Mouse (Mus musculus): Measurements from ENCODE around the gene Gsk3b. TPM values are rescaled to one million over a fixed set of nuclear protein-coding genes. Genes with fewer than 3 reads are reported as not detected.
A peak's percentile ranks its signal among the peaks of the same experiment; 100 is the strongest.
"Not testable (repeated sequence)": the region's sequence is repeated elsewhere in the genome, so short reads cannot be mapped to it uniquely, and the experiment has no call there.

Gsk3b gene
- polyA plus RNA-seq, 2 experiments from 2014 or later: 45.3 to 51.2 TPM

GRCm38 (mm10) chr16:38105453-38105852 is 16.7 kb downstream of the Gsk3b start:
- no peak for ATAC-seq

GRCm38 (mm10) chr16:38106542-38106941 is 17.7 kb downstream of the Gsk3b start:
- no peak for ATAC-seq

- no peak for ATAC-seq
These were observed 21.2 kb downstream of the Gsk3b start for GRCm38 (mm10) chr16:38110001-38110400.

DNA sequence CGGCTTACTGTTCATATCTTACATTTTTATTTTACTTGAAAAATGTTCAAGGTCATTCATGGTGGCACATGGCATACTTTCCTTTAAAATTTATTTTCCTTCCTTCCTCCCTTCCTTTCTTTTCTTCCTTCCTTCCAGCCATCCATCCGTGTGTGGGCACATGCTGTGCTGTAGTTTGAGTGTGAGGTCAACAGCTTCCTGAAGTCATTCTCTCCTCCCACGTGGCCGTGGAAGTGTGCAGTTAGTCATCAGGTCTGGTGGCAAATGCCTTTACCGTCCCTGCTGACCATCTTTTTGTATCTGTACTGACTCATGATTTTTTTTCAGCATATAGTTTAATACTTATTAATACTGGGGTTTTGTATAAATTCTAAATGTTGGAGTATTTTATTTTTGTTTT is 21.8 kb downstream of the Gsk3b start:
- no peak for ATAC-seq

GRCm38 (mm10) chr16:38114074-38114473 is 25.3 kb downstream of the Gsk3b start:
- ATAC-seq: no peak

DNA sequence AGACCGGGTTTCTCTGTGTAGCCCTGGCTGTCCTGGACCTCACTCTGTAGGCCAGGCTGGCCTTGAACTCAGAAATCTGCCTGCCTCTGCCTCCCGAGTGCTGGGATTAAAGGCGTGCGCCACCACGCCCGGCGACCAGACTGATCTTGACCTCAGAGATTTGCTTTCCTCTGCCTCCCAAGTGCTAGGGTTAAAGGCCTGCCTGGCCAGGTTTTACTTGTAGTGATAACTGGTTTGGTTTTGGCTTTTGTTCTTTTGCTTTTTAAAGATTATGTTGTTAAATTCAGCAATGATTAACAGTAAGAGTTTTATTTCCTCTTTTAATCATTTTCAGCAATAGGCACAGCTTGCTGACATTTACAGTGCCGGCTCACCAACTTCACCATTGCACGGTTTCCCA is 29.1 kb downstream of the Gsk3b start:
- ATAC-seq: not testable (repeated sequence)

- ATAC-seq: no peak
These were observed 29.9 kb downstream of the Gsk3b start for GRCm38 (mm10) chr16:38118723-38119122.

DNA sequence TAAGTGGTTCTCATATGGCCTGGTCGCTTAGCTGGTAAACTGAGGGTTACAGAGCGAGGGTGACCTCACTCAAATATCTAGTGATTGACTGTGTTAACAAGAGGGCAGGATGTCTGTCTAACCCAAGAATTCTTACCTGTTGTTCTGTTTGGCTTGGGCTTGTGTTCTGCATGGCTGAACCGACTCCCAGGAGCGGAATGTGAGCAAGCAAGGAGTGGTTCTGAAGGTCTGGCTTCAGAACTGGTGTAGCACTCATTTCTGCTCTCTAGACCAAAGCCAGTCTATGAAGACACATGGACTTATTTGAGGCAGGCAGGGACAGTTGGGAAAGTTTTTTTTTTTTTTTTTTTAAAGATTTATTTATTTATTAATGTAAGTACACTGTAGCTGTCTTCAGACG is 30.5 kb downstream of the Gsk3b start:
- ATAC-seq: no peak

DNA sequence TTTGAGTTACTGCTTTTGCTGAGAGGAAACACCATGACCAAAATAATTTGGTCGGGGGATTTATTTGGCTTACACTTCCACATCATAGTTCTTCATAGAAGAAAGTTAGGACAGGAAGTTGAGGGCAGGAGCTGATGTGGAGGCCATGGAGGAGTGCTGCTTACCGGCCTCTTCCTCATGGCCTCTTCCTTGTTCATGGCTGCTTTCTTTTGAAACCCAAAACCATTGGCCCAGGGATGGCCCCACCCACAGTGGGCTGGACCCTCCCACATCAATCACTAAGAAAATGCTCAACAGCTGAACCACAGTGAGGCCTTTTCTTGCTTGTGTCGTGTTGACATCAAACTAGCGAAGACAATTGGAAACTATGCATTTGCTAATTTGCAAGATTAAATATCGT is 40.4 kb downstream of the Gsk3b start:
- ATAC-seq: no peak

GRCm38 (mm10) chr16:38131041-38131440 is 42.2 kb downstream of the Gsk3b start:
- peak; percentile 31 for ATAC-seq

DNA sequence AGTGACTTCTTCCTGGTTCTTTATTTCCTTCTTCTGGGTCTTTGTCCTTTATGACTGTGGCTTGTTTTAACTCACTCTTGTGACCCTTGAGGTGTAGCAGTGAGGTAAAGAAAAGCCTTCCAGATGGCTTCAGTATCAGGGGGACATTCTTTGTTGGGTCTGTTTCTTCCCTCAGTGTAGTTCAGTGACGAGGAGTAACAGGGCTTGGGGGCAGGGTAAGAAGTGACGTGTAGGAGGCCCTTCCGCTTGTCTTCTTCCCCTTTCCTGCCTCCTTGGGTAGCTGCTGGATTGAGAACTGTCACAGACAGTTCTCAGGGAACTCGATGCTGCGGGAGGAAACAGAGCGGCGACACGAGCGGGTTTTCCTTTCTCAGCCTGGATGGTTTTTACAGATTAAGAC is 43.0 kb downstream of the Gsk3b start:
- ATAC-seq: peak; percentile 73

- no peak for ATAC-seq
These were observed 43.4 kb downstream of the Gsk3b start for GRCm38 (mm10) chr16:38132210-38132609.

GRCm38 (mm10) chr16:38137296-38137695 is 48.5 kb downstream of the Gsk3b start:
- no peak for ATAC-seq

DNA sequence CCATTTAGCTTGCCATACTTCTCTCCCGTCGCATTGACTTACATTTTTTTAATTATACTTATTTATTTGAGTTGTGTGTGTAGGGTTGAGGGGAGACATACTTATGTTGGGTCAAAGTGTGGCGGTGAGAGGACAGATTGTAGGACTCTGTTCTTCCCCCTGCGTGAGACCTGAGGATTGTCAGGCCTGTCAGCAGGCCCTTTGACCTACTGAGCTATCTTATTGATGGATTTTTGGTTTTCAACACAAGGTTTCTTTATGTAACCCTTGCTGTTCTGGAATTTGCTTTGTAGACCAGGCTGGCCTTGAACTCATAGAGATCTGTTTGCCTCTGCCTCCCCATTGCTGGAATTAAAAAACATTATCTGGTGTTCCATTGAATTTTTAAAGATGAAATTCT is 56.1 kb downstream of the Gsk3b start:
- ATAC-seq: no peak

DNA sequence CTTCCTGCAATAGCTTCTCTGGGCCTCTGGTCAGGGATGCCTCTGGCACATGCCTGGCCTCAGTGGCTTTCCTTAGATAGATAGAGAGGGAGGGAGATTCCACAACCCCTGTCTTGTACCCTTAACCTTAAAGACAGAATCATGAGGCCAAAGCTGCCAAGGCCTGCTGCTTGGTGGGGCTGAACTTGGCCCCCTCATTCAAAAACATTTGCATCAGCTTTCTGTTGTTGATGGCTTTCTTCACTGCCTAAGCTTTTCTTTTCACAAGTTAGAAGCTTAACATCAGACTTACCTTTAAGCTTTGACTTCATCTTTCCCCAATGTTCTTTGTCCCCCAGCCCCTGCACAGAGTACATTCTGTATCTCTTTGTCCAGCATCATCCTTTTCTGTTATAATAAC is 61.8 kb downstream of the Gsk3b start:
- ATAC-seq: no peak

- ATAC-seq: no peak
These were observed 69.2 kb downstream of the Gsk3b start for GRCm38 (mm10) chr16:38157854-38158622.

GRCm38 (mm10) chr16:38162019-38162418 is 73.2 kb downstream of the Gsk3b start:
- no peak for ATAC-seq

DNA sequence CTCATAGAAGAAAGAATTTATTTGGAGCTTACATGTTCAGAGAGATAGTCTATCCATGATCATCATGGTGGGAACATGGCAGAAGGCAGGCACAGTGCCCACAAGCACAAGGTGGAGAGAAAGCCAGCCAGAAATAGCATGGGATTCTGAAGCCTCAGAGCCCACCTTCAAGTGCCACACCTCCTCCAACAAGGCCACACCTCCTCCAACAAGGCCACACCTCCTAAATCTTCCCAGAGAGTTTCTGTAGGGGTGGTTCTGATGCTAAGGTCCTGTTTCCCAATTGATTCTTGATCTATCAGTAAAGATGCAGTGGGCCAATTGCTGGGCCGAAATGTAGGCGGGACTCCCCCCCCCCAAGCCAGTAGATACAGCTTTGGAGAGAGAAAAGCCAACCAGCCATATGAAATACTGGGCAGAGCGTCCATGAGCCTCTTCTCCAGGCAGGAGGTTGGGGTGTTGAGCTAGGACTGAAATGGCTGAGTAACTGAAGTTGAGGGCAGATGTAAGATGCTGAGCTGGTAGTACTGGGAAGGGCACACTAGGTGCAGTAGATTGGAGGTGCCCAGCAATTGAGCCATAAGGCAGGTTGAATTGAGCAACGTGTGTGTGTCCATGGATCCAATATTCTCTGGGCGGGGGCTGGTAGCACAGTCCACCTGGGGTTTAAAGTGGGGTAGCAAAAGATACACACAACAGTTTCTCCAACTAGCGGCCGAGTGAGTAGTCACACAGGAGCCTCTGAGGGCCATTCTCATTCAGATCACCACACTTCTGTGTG is 76.2 kb downstream of the Gsk3b start:
- ATAC-seq: no peak

- ATAC-seq: no peak
These were observed 80.2 kb downstream of the Gsk3b start for GRCm38 (mm10) chr16:38168971-38169370.

DNA sequence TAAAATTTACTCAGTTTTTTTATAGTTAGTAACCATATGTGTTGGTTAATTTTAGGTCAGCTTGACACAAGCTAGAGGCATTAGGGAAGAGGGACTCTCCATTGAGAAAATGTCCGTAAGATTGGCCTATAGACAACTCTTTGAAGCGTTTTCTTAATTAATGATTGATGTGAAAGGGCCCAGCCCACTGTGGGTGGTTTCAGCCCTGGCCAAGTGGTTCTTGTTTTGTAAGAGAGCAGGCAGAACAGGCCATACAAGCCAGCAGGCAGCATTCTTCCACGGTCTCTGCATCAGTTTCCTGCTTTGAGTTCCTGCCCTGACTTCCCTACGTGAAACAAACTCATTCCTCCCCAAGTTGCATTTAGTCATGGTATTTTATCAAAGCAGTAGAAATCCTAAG is 90.3 kb downstream of the Gsk3b start:
- ATAC-seq: no peak

DNA sequence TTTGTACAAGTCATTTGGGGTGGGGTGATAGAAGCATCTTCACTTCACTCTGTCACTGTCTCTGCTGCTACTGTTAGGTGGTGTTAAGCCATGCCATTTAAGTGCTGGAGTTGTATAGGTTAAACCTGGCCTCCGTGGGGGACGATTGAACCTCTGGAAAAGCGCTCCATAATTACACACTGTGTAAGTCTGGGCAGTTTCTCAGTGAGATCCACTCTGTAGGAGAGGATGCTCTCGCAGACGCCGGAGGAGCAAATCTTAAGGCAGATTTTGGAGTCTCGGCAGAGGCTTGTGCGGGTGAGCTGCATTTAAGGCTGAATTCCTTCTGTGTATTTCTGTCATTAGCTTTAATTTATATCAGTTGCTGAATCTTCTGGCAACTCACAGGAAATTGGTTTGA is 92.6 kb downstream of the Gsk3b start:
- no peak for ATAC-seq

DNA sequence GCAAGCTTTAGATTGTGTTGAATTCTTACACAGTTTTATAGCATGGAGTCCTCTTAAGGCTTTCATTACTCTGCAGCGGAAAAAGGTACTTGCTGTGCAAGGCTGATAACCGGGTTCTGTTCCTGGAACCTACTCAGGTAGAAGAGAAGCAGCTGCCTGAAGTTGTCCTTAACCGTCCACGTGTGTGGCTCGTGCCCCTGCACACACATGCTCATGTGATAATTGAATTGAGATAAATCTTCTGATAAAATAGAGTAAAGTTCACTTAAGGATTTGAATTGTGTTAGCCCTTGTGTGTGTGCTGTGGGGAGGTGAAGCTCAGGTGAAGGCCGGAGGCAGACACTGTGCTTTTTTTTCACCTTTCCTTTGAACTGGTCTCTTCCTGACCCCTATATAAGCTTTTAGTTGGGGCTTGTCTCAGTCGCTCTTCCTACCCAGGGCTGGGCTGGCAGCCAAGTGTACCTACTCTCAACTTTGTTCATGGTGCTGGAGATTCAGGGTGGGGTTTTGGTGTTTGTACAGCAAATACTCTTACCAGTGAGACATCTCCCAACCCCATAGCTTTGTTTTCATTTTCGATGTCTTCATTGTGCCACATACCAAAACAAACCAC is 96.0 kb downstream of the Gsk3b start:
- ATAC-seq: no peak

DNA sequence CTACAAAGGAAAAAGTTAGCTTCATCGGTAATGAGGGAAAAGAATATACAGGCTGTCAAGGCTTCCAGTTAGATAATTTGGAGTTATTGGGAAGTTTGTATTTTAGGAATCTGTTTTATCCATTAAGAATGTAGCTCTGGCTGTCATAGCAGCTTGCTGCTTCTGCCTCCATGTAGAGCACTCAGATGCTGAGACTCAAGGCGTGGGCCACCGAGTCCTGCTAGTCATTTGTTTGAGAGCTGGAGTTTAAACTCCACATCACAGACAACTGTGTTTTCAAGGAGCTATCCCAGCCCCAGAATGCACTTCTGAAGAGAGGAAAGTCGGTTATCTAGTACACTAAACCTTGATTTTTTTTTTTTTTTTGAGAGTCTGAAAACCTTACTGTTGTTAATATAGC is 101.2 kb downstream of the Gsk3b start:
- ATAC-seq: no peak

DNA sequence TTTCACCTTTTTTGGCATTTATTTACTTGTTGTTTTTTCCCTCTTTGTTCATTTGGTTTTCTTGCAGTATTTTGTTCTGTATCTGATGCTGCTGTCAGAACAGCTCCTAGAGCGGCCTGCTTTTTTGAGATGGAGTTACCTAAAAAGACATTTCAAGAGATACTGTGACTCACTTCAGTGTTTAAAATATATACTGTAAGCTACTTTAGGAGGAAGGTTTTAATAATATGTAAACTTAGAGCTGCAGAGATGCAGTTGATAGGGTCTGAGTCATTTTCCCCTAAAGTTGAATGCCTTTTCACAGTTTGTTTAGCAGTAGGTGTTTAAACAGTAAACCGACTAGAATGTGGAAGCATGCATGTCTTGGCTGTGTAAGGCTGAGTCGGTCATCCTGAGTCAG is 101.7 kb downstream of the Gsk3b start:
- ATAC-seq: no peak
